Mouse (Mus musculus): ENCODE measurements around the gene Noa1. TPM values are rescaled to one million over a fixed set of nuclear protein-coding genes. Genes with fewer than 3 reads are reported as not detected.

The Noa1 gene
- total RNA-seq, 2 experiments from 2014 or later, result 14.4 to 17.0 TPM

GRCm38 (mm10) chr5:77292803-77293522, 16.9 kb downstream of the Noa1 start:
- intact Hi-C loops (cut with DNase I), result no loop called here
- DNase-seq, result no peak

DNA sequence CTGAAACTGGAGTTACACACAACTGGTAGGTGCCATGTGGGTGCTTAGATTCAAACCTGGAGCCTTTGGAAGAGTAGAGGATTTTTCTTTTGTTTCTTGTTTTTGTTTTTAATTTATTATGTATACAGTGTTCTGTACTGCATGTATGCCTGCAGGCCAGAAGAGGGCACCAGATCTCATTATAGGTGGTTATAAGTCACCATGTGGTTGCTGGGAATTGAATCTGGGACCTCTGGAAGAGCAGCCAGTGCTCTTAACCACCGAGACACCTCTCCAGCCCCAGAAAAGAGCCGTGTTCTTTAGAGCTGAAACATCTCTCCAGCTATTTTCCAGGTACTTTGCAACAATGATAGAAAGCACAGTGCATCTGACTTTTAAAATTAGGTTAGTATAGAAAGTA, 19.3 kb downstream of the Noa1 start:
- DNase-seq, result no peak
- intact Hi-C loops (cut with DNase I), result no loop called here

DNA sequence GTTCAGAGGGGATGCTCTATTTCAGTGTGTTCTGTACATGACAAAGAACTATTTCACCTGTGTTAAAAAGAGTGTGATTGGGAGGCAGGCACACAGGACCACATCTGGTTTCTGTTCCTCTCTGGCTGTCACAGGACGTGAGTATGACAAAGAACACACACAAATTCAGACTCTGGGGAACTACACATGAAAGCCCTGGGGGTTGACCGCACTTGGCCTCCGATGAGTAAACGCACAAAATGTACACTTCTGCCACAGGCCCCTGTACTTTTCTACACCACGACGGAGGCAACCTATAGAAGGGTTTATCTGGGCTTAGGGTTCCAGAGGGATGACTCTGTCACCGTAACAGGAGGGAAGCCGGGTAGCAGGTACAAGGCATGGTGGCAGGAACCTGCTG, 20.2 kb downstream of the Noa1 start:
- intact Hi-C loops (cut with DNase I), result no loop called here
- no peak for DNase-seq

- intact Hi-C loops (cut with DNase I), result no loop called here
- DNase-seq, result no peak
Measured at GRCm38 (mm10) chr5:77287901-77288300, 22.0 kb downstream of the Noa1 start.

GRCm38 (mm10) chr5:77286904-77287303, 23.0 kb downstream of the Noa1 start:
- DNase-seq, result no peak
- intact Hi-C loops (cut with DNase I), result no loop called here

DNA sequence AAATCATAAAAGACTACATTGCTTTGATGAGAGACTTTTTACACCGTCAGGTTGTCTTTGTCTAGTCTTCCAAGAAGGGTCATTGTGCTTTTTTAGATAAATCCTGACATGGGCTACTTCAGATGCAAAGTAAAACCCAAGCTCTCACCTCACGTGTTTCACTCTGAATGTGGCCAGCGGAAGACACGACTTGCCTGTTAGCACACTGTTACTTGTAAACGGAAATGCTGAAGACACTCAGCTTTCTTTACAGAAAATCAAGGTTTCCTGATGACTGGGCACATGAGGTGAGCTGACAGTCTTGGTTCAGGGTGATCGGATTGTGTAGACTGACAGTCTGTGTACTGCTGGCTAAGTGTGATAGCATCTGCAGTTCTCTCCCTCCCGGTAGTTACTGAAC, 24.2 kb downstream of the Noa1 start:
- no peak for DNase-seq
- intact Hi-C loops (cut with DNase I), result no loop called here

DNA sequence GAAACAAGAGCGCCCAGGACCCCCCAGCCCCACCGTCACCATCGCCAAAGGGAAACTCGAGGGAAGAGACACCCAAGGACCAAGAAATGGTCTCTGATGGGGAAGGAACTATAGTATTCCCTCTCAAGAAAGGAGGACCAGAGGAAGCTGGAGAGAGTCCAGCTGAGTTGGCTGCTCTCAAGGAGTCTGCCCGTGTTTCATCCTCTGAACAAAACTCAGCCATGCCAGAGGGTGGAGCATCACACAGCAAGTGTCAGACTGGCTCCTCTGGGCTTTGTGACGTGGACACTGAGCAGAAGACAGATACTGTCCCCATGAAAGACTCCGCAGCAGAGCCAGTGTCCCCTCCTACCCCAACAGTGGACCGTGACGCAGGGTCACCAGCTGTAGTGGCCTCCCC, 27.6 kb downstream of the Noa1 start:
- intact Hi-C loops (cut with DNase I), result no loop called here
- no peak for DNase-seq

DNA sequence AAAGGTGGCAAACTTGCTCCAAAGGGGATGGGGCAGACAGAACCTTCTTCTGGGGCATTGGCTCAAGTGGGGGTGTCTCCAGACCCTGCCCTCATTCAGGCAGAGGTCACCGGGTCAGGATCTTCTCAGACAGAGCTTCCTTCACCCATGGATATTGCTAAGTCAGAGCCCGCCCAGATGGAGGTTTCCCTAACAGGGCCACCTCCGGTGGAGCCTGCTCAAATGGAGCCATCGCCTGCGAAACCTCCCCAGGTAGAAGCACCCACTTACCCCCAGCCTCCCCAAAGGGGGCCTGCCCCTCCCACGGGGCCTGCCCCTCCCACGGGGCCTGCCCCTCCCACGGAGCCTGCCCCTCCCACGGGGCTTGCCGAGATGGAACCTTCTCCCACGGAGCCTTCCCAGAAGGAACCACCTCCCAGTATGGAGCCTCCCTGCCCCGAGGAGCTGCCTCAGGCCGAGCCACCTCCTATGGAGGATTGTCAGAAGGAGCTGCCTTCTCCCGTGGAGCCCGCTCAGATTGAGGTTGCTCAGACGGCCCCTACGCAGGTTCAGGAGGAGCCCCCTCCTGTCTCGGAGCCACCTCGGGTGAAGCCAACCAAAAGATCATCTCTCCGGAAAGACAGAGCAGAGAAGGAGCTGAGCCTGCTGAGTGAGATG, 28.2 kb downstream of the Noa1 start:
- intact Hi-C loops (cut with DNase I), result no loop called here
- DNase-seq, result no peak

DNA sequence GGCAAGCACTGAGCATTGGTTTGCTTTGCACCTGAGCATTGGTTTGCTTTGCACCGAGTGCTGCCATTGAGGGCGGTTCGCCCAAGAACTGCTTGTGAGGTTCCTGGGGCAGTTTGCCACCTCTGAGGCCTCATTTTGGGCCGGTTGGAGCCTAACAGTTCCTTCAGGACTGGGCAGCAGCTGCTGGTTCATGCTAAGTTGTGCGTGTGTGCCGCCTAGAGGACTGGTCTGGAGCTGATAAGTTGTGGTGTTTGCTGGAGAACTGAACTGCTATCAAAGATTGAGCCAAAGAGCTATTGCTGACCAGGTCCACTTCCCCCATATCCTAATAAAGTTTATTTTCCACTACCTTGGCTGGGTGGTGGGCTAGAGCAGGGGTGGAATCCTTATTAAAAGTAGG, 32.7 kb downstream of the Noa1 start:
- DNase-seq, result no peak
- intact Hi-C loops (cut with DNase I), result no loop called here

DNA sequence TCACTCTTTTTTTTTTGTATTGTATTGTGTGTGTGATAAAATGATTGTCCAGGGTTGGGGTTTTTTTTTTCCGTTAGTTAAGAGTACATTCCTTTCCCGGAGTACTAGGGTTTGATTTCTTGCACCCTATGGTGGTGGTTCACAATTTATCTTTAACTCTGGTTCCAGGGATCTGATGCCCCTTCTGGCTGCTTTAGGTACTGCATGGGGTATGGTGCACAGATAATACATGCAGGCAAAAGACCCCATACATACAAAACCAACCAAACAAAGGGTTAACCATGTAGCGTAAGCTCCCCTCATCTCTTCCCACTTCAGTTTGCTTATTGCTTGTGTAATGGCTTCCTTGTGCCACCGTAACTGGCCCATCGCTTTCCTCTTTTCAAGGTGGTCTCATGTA, 33.9 kb downstream of the Noa1 start:
- peak in 1 of 2 experiments; percentile 49 for DNase-seq

GRCm38 (mm10) chr5:77273151-77273550, 36.7 kb downstream of the Noa1 start:
- intact Hi-C loops (cut with DNase I), result no loop called here
- DNase-seq, result no peak

More for the DNA sequence above, 33.9 kb downstream of the Noa1 start:
- intact Hi-C loops (cut with DNase I), result no loop called here

DNA sequence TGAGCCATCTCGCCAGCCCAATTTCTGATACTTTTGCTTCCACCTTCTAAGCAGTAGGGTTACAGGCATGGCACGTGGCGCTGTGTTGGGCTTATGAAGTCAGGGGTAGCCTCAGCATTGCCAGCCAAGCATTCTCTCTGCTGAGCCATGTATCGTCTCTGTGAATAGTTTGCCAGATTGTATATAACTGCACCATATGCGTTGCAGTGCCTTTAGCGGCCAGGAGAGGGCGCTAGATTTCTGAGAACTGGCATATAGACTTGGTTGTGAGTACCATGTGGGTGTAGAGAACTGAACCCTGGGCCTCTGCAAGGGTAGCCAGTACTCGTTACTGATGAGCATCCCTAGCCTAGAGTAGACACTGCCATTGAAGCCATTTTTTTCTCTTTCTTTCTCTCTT, 40.5 kb downstream of the Noa1 start:
- intact Hi-C loops (cut with DNase I), result no loop called here
- no peak for DNase-seq

- no peak for DNase-seq
- intact Hi-C loops (cut with DNase I), result no loop called here
Measured at GRCm38 (mm10) chr5:77267957-77268624, 41.8 kb downstream of the Noa1 start.

DNA sequence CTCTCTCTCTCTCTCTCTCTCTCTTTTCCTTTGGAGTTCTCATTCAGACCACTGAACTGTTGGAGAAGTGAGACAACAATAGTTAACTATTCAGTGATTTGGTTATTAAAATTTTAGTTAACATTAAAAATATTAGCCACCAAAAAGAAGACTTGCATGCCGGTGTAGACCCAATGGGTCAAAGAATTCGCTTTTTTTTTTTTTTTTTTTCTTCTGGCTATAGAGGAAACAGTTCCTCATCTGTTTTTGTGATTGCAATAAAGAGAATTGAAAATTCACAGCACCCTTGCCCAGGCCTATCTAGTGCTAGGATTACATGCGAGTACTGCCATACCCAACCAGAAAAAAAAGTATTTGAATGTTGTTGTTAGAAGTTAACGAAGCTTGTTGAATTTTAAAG, 42.4 kb downstream of the Noa1 start:
- intact Hi-C loops (cut with DNase I), result no loop called here
- no peak for DNase-seq

DNA sequence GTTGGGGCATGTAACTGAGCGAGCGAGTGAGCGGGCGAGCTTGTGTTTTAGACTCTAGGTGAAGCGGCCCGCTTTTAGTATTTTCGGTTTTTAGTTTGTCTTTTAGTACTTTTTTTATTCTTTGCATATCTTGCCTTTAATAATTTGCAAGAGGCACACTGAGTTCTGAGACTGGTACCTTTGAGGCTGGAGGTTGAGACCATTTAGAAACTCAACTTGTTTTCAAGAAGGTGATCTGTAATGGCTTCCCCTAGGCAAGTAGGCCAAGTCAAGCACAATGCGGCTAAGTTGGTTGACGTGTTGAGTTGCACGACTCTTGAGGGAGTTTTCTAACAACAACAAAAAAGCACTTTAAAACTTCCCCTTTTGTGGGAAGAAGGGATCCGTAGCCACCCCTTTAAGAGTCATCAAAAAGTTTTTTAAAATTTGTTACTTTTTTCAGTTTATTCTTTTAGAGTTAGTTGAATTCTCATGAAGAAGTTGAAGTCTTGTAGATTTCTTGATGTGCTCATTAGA, 42.9 kb downstream of the Noa1 start:
- peak; percentile 30 to 34 for DNase-seq

DNA sequence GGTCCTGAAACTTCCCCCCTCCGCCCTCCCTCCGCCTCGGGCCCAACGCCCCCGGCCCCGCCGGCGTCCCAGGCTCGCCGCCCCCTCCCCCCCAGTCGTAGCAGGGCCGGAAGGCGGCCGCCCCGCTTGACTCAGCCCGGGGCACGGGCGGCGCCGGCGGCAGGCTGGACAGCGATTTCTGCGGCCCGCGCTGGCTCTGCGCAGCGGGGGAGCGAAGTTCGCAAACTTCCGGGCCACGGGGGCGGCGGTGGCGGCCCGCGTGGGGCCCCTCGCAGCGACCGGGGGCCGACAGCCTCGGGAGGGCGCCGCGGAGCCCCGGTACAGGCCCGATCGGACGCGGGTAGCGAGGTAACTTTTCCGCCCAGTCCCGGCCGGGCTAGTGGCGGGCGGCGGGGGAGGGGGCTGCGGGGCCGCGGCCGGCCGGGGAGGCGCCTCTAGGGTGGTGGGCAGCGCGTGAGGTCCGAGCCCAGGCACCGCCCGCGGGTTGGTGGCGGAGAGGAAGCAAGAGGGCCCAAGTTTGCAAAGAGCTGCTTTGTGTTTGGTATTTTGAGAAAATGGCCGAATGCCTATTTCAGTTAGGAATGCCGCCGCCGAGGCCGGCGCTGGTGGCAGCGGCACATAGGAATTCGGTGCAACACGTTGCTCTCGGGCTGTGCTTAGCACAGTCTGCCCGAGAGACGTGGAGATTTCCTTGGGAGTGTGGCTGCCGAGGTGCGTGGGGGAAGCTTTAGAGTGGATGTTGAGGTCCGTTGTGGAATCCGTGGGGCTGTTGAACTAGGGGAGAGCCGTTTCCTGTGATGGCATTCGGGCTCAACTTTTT, 43.6 kb downstream of the Noa1 start:
- intact Hi-C loops (cut with DNase I), result no loop called here
- peak; percentile 66 to 71 for DNase-seq

More for the DNA sequence above, 42.9 kb downstream of the Noa1 start:
- intact Hi-C loops (cut with DNase I), result no loop called here

GRCm38 (mm10) chr5:77265671-77266065, 44.2 kb downstream of the Noa1 start:
- DNase-seq, result peak; percentile 79 to 81
- intact Hi-C loops (cut with DNase I), result no loop called here

DNA sequence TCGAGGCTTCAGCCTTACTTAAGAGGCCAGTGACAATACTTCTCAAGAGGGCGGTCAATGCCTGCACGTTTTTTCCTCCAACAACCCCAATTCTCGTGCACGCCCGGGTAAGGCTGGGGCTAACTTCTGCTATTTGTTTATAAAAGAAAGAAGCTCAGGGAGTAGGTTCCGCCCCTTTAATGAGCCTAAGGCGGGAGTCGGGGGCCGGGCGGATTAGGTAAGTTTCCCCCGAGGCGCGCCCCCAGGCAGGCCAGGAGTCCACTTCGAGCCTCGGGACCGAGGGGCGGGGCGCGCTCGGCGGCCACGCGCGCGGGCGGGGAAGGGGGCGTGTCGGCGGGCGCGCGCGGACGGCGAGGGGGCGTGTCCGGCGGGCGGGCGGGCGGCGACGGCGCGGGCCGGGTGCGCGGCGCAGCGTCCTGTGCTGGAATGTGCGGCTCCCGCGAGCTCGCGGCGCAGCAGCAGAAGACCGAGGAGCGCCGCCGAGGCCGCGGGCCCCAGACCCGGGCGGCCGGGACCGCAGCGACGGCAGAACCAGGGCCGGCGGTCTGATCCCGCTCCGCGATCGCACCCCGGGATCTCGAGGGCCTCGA, 44.7 kb downstream of the Noa1 start, which contains the start of gene Rest:
TSS of gene Rest (plus strand) at position 411 of the 590 bp plus-strand sequence.
- intact Hi-C loops (cut with DNase I), result no loop called here
- DNase-seq, result peak; percentile 84

DNA sequence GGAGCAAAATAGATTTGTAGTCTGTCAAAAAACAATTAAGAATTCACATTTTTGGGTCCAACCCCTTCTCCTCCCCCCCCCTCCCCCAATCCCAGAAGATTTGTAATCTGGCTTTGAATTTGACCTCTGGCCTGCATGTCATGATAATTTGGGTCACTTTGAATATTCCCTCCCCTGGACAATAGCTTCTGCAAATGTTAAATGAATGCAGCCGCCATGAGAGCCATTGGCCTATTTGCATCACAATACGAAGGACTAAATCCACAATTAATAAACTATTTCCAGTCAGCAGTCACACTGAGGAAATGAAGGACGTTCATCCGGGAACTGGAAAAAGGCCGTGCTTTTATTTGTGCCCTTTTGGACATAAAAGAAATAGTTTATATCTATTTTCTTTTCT, 47.8 kb downstream of the Noa1 start:
- no peak for DNase-seq
- intact Hi-C loops (cut with DNase I), result no loop called here

DNA sequence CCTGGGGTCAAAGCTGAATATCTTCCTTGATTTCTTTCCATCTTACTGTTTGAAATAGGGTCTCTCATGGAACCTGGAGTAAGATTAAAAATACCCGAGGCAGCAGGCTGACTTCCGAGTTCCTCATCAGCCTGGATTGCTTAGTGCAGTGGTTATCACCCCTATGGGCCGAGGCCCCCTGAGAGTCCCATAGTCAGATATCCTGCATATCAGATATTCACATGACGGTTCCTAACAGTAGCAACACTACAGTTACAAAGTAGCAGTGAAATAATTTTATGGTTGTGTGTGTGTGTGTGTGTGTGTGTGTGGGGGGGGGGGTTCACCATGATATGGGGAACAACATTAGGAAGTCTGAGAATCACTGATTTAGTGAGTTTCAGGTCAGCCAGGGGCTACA, 48.7 kb downstream of the Noa1 start:
- intact Hi-C loops (cut with DNase I), result no loop called here
- no peak for DNase-seq
